Mouse (Mus musculus) MEL (cell line): ENCODE measurements around the gene Epb41l1.
A peak's percentile ranks its signal among the peaks of the same experiment; 100 is the strongest.

Experiments
- CTCF ChIP-seq, 3 experiments: IDR thresholded peaks in 2 of 3; conservative IDR thresholded peaks in 1 of 3; 2 replicates each; pipeline ENCODE4 v1.5.1; 2011 to 2012; ENCODE audit warnings: low read length in 3 of 3, low read depth in 2 of 3, mild to moderate bottlenecking in 2 of 3, improper control_type of control experiment in 1 of 3, inconsistent platforms in 1 of 3, mixed read lengths in 1 of 3, moderate library complexity in 1 of 3; ENCODE audit not compliant: control insufficient read depth in 1 of 3, insufficient read depth in 1 of 3, poor library complexity in 1 of 3, severe bottlenecking in 1 of 3
- GABPA ChIP-seq: IDR thresholded peaks from 2 replicates; pipeline ENCODE4 v1.6.1; 2012; ENCODE audit warnings: low read depth, mild to moderate bottlenecking, inconsistent platforms, low read length, improper control_type of control experiment, moderate library complexity
- MAX ChIP-seq: IDR thresholded peaks from 2 replicates; pipeline ENCODE4 v1.6.1; 2011; ENCODE audit warnings: low read length, improper control_type of control experiment
- UBTF ChIP-seq: IDR thresholded peaks from 2 replicates; pipeline ENCODE4 v1.6.1; 2012; ENCODE audit warnings: low read depth, mild to moderate bottlenecking, inconsistent platforms, low read length, improper control_type of control experiment, moderate library complexity, borderline replicate concordance; ENCODE audit not compliant: insufficient read depth
- ZKSCAN1 ChIP-seq: IDR thresholded peaks from 2 replicates; pipeline ENCODE4 v1.6.1; 2012; ENCODE audit warnings: low read depth, mild to moderate bottlenecking, inconsistent platforms, low read length, improper control_type of control experiment, moderate library complexity

DNA sequence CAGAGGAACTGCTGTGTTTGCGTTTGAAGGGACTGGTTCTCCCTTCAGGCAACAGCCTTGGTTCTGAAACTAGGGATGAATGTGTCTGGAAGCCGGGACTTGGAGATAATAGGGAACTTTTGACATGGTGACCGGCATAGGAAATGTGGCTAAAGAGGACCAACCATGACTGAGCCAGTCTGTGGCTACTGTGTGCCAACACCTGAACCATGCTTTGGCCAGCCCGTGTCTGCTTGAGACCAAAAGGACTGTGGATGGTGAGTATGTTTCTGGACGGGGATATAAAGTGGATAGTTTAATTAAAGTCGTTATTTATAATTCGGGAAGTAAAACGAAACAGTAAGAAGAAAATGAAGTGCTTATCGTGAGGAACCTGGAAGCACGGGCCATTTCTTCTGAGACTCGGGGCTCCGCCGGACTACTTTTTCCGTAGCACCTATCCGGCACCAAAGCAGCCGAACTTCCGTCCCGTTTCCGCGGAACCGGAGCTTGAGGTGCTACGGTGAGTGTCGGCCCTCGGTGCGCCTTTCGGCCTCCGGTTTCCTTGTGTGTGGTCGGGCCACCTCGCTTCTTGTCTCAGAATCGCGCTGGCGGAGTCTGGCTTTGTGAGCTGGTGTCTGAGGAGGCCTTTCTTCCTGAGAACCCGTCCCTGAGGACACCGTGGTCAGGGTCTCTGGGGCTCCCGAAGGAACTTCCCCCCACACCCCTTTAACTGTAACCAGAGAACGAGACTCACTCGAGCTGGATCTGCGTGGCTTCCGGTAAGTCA lies 126.6 kb downstream of the Epb41l1 start, which contains the start of gene Aar2:
- TF ChIP-seq UBTF (no peak), MAX (peak; percentile 49; the same call in 1 of the 2 replicates), CTCF (IDR thresholded peaks at IDR 0.05 in 2 of 3, conservative IDR thresholded peaks at IDR 0.05 in 1 of 3; ENCODE audit: control insufficient read depth in 1 of 3, insufficient read depth in 1 of 3, low read depth in 2 of 3, low read length in 3 of 3, poor library complexity in 1 of 3, severe bottlenecking in 1 of 3) (no peak), GABPA (no peak), ZKSCAN1 (no peak)
